Mouse (Mus musculus): ENCODE data around the gene Dok5. TPM values are rescaled to one million over a fixed set of nuclear protein-coding genes. Genes with fewer than 3 reads are reported as not detected.

The Dok5 gene
- polyA plus RNA-seq, 1 experiment from 2014 or later = 11.8 TPM

Other genes with a start within 250 kb of the Dok5 start
- 91.9 and 96.9 TPM in 2 replicates for gene Pfdn4, start 235.4 kb upstream of the Dok5 start, polyA plus RNA-seq (2016; fragmentation: Nextera tagmentation; extraction: Ambion mirVana)
- not detected in 2 replicates for gene Cyp24a1, start 234.7 kb upstream of the Dok5 start, polyA plus RNA-seq (2016; fragmentation: Nextera tagmentation; extraction: Ambion mirVana)
- not detected in 2 replicates for gene 4930470P17Rik, start 129.8 kb upstream of the Dok5 start, polyA plus RNA-seq (2016; fragmentation: Nextera tagmentation; extraction: Ambion mirVana)

Data from embryonic facial prominence, embryonic 10.5 days (tissue).